Mouse (Mus musculus) thymus, adult 2 months (tissue): ENCODE results near the gene Pdxp. TPM values are rescaled to one million over a fixed set of nuclear protein-coding genes. Genes with fewer than 3 reads are reported as not detected.

Experiments used
- DNase-seq: peaks from one replicate; pipeline ENCODE4 v3.0.0; 2021
- H3K27ac ChIP-seq: fragments of 200-500 bp; 2 replicates; pipeline ENCODE4 v1.5.1; 2012; ENCODE audit warnings: low read length, control low read depth; ENCODE audit not compliant: control insufficient read depth, insufficient read depth
- H3K27me3 ChIP-seq: fragments of 200-500 bp; 2 replicates; pipeline ENCODE4 v1.6.1; 2012; ENCODE audit warnings: mild to moderate bottlenecking, low read length, moderate library complexity, mixed read lengths; ENCODE audit not compliant: control insufficient read depth, insufficient read depth
- H3K36me3 ChIP-seq: fragments of 200-500 bp; 2 replicates; pipeline ENCODE4 v1.6.1; 2012; ENCODE audit warnings: mild to moderate bottlenecking, low read length, moderate library complexity; ENCODE audit not compliant: control insufficient read depth, insufficient read depth
- H3K4me1 ChIP-seq: fragments of 200-500 bp; replicated peaks from 2 replicates; pipeline ENCODE4 v1.6.1; 2012; ENCODE audit warnings: low read length; ENCODE audit not compliant: control insufficient read depth, insufficient read depth
- H3K4me3 ChIP-seq: fragments of 200-500 bp; 2 replicates; pipeline ENCODE4 v1.5.1; 2012; ENCODE audit warnings: mild to moderate bottlenecking, low read length, control low read depth, moderate library complexity; ENCODE audit not compliant: control insufficient read depth, insufficient read depth
- CTCF ChIP-seq: fragments of 200-500 bp; IDR thresholded peaks from 2 replicates; pipeline ENCODE4 v1.5.1; 2012; ENCODE audit warnings: mild to moderate bottlenecking, control low read depth, low read length, moderate library complexity, borderline replicate concordance; ENCODE audit not compliant: control insufficient read depth, poor library complexity, insufficient read depth; ENCODE audit errors: extremely low read depth
- POLR2A ChIP-seq: fragments of 200-500 bp; IDR thresholded peaks from 2 replicates; pipeline ENCODE4 v1.6.1; 2012; ENCODE audit warnings: mild to moderate bottlenecking, low read length, control low read depth, moderate library complexity; ENCODE audit not compliant: control insufficient read depth, poor library complexity, insufficient read depth; ENCODE audit errors: extremely low read depth
- WGBS: fragments of 180-500 bp; shearing (Covaris S2); methylation state at CpG from one replicate; pipeline ENCODE4 v1.1.7; 2018; 5-methylcytosine and 5-hydroxymethylcytosine counted together
- polyA plus RNA-seq: library from polyadenylated mRNA; depleted of rRNA; stranded (reverse); fragments of >200 nt; gene quantifications from 2 replicates; pipeline ENCODE4 v1.2.3, GENCODE M21; 2012

The Pdxp gene
- polyA plus RNA-seq, 1 experiment = 72.0 TPM

DNA sequence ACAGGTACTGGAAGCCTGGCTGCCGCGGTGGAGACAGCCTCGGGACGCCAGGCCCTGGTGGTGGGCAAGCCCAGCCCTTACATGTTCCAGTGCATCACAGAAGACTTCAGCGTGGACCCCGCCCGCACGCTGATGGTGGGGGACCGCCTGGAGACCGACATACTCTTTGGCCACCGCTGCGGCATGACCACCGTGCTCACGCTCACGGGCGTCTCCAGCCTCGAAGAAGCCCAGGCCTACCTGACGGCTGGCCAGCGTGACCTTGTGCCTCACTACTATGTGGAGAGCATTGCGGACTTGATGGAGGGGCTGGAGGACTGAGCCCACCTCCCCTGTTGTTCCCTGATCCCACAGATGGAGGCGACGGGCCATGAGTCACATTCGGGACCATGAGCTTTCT is 4.4 kb downstream of the Pdxp start:
- no peak overlapping the region for H3K27ac ChIP-seq
- no peak for TF ChIP-seq CTCF
- no peak for TF ChIP-seq POLR2A
- H3K4me3 ChIP-seq = no peak overlapping the region
- no peaks in the 10 kb centered on the region for H3K36me3 ChIP-seq
- peaks cover 42% of the 10 kb centered on the region for H3K4me1 ChIP-seq
- no peak for DNase-seq
- H3K27me3 ChIP-seq = no peaks in the 10 kb centered on the region
- WGBS = 96% methylated on average over 23 of the region's 23 CpGs

DNA sequence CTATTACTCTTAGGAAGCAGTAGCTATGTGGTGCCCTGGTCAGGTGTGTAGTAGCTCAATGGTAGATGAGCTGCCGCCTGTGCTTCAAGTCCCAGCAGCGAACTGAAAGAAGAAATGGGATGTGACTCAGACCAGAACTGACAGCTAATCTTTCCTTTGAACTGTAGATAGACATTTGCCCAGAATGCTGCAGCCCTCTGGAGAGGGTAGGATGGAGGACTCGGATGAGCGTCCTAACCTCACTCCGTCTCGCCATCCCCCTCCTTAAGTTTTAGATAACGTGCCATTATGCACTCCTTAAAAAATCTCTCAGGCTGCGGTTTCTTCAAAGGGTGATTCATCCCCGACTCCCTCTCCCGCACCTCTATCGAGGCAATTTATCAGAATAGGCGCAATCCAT is 6.2 kb downstream of the Pdxp start:
- WGBS = 91% methylated on average over 12 of the region's 12 CpGs
- no peaks in the 10 kb centered on the region for H3K36me3 ChIP-seq
- TF ChIP-seq CTCF = no peak
- TF ChIP-seq POLR2A = no peak
- no peak overlapping the region for H3K27ac ChIP-seq
- peaks cover 45% of the 10 kb centered on the region for H3K4me1 ChIP-seq
- DNase-seq = no peak
- no peak overlapping the region for H3K4me3 ChIP-seq
- no peaks in the 10 kb centered on the region for H3K27me3 ChIP-seq

DNA sequence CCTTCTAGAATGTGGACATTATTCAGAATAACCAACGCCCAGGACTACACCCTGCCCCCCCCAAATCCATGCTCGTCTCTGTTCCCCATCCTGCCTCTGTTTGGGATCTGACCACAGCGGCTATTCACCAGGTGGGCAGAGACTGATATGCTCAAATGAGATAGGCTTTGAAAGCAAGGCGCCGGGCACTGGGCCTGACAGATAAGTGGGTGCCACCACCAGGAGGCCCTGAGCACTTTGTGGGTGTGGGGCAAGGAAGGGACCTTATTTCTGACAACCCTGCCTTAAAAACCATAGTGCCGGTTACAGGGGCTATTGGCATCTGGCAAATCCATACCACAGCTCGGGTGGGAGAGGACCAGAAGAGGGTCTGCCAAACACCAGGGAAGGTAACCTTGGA is 9.0 kb downstream of the Pdxp start:
- no peak for TF ChIP-seq POLR2A
- no peak for TF ChIP-seq CTCF
- Histone ChIP-seq H3K4me1 (peaks cover 55% of the 10 kb centered on the region), H3K27ac (peak overlapping the region; percentile 71; the same call in 1 of the 2 replicates), H3K36me3 (no peaks in the 10 kb centered on the region), H3K4me3 (no peak overlapping the region), H3K27me3 (no peaks in the 10 kb centered on the region)
- no peak for DNase-seq
- 39% methylated on average over 7 of the region's 7 CpGs for WGBS

GRCm38 (mm10) chr15:78923585-78923984 is 9.9 kb downstream of the Pdxp start:
- no peaks in the 10 kb centered on the region for H3K36me3 ChIP-seq
- H3K27ac ChIP-seq = peak overlapping the region; percentile 71
- no peak overlapping the region for H3K4me3 ChIP-seq
- peak; percentile 32; the same call in 1 of the 2 replicates for TF ChIP-seq POLR2A
- TF ChIP-seq CTCF = no peak
- 4% methylated on average over 6 of the region's 6 CpGs for WGBS
- DNase-seq = peak; percentile 76
- H3K4me1 ChIP-seq = peaks cover 59% of the 10 kb centered on the region
- no peaks in the 10 kb centered on the region for H3K27me3 ChIP-seq

DNA sequence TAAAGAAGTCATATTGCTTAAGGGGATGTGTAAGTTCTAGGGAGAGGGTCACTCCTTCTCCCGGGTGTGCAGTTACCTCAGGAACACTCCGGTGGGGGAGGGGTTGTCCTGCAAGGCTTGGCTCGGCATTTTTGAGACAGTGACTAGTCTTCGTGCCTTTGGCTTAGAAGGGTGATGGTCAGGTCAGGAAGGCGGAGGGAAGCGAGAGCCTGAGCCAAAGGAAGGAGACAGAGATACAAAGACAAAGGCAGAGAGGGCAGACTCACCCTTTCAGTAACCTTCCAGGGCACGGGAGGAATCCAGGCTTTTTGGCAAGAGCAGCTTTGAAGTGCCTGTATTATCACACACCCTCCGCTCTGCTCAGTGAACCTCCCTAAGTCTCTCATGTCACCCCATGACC is 11.4 kb downstream of the Pdxp start:
- no peaks in the 10 kb centered on the region for H3K27me3 ChIP-seq
- H3K27ac ChIP-seq = no peak overlapping the region; the same call in 1 of the 2 replicates
- no peaks in the 10 kb centered on the region for H3K36me3 ChIP-seq
- WGBS = 82% methylated on average over 8 of the region's 8 CpGs
- no peak for DNase-seq
- H3K4me3 ChIP-seq = no peak overlapping the region
- H3K4me1 ChIP-seq = peaks cover 56% of the 10 kb centered on the region
- TF ChIP-seq CTCF = no peak

- H3K36me3 ChIP-seq = no peaks in the 10 kb centered on the region
- H3K4me3 ChIP-seq = peak within 1 kb of the TSS; percentile 76
- WGBS = 11% methylated on average over 20 of the region's 20 CpGs
- peaks cover 59% of the 10 kb centered on the region for H3K4me1 ChIP-seq
- TF ChIP-seq CTCF (no peak), POLR2A (0 out of 2 replicates have a peak, but pooled peaks have one; percentile 39)
- no peaks in the 10 kb centered on the region for H3K27me3 ChIP-seq
- H3K27ac ChIP-seq = peak within 1 kb of the TSS; percentile 92
- DNase-seq = peak; percentile 76
These were observed 12.6 kb downstream of the Pdxp start, which contains the start of gene Lgals1 for GRCm38 (mm10) chr15:78926021-78926919. Lgals1 (plus strand) TSS chr15:78926725.
